Mouse (Mus musculus): ENCODE measurements around the gene Erlin1.
A peak's percentile ranks its signal among the peaks of the same experiment; 100 is the strongest.

The Erlin1 gene

GRCm38 (mm10) chr19:43998802-43999527 lies 70.6 kb downstream of the Erlin1 start:
- DNase-seq (ENCODE audit: low spot score in 2 of 2) = no peak

GRCm38 (mm10) chr19:43998101-43998500 lies 71.5 kb downstream of the Erlin1 start:
- DNase-seq (ENCODE audit: low spot score in 2 of 2) = peak; percentile 66 to 75

DNA sequence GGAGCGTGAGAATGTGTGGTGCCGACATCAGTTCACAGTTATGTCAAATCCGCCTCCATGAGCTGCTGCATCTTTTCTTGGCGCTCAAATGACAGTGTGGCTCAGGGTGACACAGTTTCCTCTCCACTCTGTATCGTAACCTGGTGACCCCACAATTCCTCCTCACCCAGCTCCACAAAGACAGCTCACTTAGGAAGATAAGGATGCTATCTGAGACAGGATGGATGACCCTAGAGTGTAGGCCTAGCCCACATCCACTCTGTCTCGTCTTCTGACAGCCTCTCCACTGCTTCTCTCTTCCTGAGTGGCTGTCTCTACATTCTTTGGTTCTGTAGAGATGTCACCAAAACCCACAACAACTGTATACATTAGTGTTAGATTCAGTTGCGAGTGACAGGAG lies 74.2 kb downstream of the Erlin1 start:
- no peak for DNase-seq (ENCODE audit: low spot score in 2 of 2)

- no peak for DNase-seq (ENCODE audit: low spot score in 2 of 2)
Measured at GRCm38 (mm10) chr19:43992464-43992863, 77.1 kb downstream of the Erlin1 start.

DNA sequence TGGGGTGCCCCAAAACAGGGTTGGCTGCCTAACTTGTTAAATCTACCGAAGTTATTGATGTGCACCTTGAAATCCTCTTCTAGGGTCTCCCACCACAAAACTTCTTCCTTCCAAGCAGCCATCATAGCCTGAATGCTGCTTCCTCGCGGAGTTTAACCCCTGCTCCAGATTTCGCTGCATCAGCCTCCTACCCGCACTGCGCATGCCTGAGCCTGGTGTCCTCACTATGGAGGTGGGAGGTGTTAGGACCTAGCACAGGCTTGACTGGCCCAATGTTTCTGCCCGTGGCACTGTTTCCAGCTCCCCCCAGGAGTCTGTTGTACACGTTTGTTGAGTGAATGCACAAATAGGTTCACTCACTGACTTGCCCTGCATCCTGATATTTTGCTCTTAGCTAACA lies 79.2 kb downstream of the Erlin1 start:
- DNase-seq (ENCODE audit: low spot score in 2 of 2) = no peak

DNA sequence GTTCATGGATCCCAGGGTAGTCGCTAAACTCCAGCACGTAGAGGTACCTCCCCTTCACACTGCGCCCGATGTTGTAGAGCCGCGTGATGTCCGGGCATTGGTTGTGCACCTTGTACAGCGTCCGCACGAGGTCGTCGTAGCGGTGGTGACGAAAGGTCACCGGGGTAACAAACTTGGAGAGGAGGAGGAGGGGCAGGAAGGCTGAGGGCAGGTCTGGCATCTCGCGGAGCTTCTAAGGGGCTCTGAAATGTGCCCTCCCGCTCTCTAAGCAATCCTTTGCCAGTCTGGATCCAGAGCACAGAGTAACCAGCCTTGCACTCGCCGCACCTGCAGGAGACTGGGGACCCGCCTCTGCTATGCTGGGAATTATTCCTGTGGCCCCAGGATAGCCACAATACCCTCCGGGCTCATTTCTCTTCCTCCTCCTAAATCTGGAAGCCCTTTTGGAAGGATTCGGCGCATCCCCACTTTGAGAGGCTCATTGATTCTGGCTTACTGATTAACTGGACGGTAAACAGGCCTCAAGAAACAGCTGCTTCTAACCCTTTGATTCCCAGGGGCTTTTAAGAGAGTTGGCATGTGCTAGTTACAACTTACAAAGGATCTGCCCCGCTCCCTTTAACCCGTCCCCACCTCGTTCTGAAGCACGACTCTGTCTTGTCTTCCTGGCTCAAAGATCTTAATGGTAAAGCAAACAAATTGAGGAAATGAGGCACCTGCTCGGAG lies 83.4 kb downstream of the Erlin1 start, which contains the start of gene Cpn1:
Gene Cpn1, minus strand, starts transcription at position 488 of the 726 bp plus-strand sequence.
- DNase-seq (ENCODE audit: low spot score in 2 of 2) = no peak
